Mouse (Mus musculus) testis, postnatal 10 days (tissue): ENCODE data around the gene Nqo2.
A peak's percentile ranks its signal among the peaks of the same experiment; 100 is the strongest.

ENCODE experiments used
- DNase-seq: peaks from one replicate; pipeline ENCODE4 v3.0.0; 2021; ENCODE audit warnings: low spot score

Nqo2 gene

DNA sequence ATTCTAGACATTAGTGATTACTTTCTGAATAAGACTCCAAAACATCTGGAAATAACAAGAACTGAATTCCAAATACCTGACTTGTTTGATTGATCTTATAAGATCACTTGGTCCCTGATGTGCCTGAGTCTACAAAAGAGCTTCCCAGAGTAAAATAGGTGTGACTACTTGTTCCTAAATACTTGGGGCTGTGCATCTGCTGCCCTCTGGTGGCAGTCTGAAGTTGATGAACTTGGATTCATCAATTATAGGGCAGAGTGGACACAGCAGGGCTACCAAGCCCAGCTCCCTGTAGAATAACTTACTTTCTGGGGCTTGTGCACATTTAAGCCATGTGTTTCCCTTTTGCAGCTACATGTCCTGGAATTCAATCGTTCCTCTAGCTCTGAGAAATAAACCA, 30.7 kb downstream of the Nqo2 start:
- DNase-seq = peak; percentile 83

DNA sequence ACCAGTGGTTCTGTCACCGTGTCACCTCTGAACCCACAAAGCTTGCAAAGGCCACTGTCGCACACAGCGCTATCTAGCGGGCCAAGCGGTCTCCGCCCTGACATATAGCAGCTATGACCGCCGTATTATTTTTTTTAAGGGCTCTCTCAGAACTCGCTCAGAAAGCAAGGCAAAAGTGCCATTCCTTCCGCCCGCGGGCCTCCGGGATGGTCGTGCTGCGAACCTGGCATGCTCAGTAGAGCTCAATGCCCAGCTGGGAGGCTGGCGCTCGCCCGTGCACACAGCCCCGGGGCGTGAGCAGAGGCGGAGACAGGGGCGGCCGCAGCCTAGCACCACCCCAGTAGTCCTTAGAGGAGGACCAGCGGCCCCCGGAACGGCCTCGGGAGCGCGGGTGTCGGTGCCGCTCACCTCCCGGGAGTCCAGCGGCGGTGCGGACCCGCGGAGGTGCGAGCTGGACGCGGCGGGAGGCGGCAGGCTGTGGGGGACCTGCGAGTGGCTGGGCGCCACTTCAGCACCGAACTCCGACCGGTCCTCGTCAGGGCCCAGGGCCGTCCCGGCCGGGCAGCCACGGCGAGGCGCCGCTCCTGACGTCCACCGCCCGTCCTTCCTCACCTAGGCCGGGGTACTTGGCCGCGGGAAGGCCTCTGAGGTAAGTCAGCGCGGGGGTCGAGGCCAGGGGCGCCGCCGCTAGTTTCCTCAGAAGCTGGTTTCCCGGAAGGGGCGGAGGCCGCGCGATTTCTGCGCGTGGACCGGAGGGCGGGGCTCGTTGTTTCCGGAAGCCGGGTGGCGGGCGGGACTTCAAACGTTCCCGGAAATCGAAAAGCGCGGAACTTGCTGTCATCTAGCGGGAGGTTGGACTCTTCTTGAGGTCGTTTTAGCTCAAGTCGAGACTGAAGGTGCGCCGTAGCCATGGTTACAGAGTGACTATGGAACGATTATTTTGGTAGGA, 37.8 kb downstream of the Nqo2 start, which contains the start of the genes Ripk1 and Serpinb6a:
Gene Ripk1, plus strand, starts transcription at position 306 of the 949 bp plus-strand sequence.
Gene Serpinb6a, minus strand, starts transcription at position 737 of the 949 bp plus-strand sequence.
- peak; percentile 94 for DNase-seq

DNA sequence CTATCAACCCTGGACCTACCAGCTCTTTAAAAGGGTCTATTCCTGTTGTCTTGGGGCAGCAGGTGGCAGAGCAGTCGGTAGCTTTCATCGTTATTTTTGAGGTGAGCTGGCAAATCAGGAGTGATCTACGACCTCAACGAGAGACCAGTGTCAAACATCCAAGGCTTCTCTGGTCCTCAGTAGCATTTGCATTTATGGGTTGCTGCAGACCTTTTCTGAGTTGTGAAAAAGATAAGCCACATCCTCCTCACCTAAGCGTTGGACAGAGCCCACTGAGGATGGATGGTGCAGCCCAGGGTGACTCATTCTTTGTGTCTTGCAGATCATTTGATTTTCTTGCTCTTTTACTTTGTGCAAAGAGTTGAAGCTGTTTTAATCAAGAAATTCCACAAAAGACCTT, 38.6 kb downstream of the Nqo2 start:
- no peak for DNase-seq

DNA sequence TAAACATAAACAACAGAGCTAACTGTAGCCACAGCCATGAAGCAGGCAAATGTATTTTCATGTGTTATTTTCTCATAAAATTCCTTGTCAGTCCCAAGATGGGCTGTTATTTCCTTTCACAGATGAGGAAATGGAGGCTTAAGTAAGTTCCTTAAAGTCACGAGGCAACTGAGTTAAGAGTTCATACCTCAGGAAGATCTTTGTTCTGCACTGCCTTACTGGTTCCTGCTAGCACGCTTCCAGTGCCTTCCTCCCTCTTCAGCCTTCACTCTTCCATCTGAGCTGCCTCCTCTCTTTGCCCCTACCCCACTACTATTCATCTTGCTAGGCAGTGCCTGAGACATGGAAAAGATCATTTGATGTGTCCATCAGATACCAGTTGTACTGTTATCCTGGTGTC, 42.7 kb downstream of the Nqo2 start:
- no peak for DNase-seq

DNA sequence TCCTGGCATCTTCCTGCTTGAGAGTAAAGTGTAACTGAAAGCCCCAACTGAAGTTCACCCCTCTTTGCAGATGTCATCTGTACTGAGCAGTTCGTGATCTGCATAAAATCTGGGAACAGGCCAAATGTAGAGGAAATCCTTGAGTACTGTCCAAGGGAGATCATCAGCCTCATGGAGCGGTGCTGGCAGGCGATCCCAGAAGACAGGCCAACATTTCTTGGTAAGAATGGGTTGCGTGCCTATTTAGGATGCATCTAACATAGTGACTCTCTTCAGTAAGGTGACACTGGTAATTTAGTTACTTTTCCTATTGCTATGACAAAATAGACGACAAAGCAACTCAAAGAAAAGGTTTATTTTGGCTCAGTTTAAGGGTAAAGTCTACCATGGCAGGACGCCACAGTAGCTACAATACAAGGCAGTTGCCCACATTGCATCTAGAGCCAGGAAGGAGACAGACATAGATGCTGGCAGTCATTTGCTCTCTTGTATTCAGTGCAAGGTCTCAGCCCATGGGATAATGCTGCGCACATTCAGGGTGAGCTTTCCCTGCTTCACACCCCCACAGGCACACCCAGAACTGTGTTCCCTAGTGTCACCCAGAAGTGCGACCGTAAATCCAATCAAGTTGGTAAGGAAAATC, 52.6 kb downstream of the Nqo2 start:
- no peak for DNase-seq

DNA sequence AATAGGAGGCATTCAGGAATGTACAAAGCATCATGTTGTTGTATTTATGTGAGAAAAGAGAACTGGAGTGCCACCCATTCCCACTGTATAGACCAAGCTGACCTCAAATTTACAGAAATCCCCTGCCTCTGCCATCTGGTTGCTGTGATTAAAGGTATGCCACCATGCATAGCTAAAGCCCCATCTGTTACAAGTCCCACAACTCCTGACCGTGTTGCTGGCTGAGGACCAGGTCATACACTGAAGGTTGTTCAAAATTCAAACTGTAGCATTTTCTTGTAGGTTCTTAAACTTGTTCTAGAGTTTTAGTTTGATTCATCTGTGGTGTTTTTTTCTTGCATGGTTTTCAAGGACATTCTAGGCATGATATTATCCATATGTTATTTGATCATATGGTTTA, 54.0 kb downstream of the Nqo2 start:
- DNase-seq = no peak

DNA sequence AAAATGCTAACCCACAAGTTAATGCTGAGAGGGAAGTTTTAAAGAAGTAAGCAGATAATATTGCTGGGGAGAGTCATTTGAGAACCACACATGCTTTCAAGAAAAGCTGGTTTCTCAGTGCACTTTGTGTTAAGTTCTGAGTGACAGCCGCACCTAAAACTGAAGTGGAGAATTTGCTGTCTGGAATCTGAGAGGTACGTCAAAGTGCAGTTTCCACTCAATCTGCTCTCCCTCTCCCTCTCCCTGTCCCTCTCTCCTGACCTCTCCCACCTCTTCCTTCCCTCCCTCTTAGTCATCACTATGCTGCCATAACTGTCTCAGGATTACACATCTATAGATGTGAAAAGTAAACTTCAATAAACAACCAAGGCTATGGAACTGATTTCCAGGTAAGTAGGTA, 57.5 kb downstream of the Nqo2 start:
- DNase-seq = no peak

DNA sequence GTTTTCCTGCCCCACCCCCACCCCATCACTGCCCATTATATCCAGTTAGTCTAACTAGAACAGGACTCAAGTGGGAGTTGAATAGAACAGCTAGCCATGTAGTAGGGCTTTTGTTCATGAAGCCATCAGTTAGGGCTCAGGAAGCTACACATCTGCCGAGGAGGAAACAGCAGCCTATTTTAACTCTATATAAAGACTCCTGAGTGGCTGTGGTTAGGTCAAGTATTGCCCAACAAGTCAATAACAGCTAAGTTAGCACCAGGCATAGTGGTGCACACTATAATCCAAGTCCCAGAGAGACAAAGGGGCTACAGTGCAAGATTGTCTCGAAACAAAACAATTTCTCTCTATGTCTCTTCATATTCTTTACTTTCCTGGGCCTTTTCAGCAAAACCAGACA, 67.6 kb downstream of the Nqo2 start:
- no peak for DNase-seq

DNA sequence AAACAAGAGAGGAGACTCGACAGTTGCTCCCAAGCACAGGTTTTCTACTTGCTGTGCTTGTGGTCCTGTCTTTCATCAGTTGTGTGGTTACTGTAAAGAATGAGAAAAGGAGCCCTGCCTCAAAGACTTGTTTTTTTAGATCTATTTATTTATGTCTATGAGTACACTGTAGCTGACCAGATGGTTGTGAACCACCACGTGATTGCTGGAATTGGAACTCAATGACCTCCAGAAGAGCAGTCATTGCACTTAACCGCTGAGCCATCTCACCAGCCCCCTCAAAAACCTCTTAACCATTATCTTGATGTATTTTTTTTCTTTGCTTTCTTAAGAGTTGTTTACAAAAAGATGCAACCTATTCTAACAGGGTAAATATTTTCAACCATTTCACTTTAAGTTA, 70.9 kb downstream of the Nqo2 start:
- no peak for DNase-seq

DNA sequence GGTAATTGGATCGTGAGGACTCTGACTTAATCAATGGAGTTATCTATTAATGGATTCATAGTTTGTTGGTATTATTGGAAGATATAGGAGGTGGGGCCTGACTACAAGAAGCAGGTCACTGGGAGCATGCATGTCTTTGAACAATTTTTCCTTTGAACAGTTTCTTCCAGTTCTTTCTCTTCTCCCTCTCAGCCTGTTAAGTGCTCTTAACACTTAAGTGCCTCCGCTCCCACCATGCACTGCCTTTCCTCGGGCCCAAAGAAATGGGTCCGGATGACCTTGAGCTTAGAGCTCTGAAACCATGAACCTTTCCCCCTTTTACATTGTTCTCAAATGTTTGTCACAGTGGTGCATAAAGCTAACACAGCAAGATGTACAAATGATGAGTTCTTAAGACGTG, 72.2 kb downstream of the Nqo2 start:
- no peak for DNase-seq

DNA sequence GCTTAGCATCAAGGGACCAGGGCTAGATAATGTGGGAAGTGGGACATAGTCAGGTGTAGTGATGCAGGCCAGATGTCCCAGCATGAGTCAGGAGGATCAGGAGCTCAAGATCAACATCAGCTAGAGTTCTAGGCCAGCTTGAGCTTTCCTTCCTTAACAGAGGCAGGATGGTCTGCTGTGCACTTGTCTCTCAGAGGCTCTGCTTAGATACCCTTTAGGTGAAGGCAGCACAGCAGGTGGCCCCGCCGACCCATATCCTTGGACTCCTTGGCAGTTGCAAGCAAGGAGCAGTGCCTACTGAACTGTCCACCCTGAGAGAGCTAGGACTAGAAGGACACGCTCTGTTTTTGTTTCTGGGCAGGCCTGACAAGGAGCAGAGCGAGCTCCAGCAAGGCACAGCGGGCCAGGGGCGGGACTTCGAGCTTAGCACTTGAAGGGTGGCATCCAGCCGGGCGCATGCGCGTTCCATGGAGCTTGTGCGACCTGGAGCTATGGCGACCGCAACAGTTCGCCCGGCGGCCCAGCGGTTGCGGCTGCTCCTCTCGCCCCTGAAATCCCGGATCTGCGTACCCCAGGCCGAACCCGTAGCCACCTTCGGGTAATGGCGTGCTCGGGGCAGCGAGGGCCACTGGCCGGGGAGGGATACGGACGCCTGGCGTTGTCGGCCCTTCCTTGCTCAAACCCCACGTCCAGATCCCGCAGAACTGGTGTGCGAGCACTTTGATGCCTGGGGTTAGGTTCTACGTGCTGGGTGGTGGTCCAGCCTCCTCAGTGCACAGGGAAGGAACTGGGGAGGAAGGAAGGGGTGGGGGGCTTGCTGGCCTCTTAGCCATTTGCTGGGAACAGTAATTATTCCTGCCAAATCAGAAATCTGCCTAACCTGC, 72.9 kb downstream of the Nqo2 start, which contains the start of gene Bphl:
Gene Bphl, plus strand, starts transcription at position 426 of the 884 bp plus-strand sequence.
- DNase-seq = peak; percentile 93

DNA sequence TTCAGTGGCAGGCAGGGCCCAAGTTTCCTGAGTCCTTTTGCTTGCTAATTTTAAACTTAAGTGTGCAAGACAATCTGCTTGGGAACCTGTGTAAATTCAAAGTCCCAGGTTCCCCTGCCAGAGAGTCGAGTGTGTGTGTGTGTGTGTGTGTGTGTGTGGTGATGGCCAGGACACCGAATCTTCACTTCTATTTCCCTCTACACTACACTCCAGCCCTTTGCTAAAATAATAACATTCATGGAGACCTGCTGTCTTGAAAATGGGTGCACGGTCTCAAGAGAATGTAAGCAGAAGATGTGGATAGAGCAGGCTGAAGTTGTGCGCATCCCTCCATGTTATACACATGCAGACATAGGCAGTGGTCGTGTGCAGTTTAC, 73.6 kb downstream of the Nqo2 start:
- no peak for DNase-seq
